Mouse (Mus musculus) urinary bladder, postnatal 36 days (tissue): Measurements from ENCODE around the gene Itm2b.

Experiments
- DNase-seq, 2 experiments: peaks; one replicate each; pipeline ENCODE4 v3.0.0; 2022; ENCODE audit warnings: low spot score in 2 of 2, mixed read lengths in 1 of 2

Itm2b gene

GRCm38 (mm10) chr14:73323965-73324364 is 61.1 kb downstream of the Itm2b start:
- DNase-seq = no peak

GRCm38 (mm10) chr14:73322142-73322541 is 62.9 kb downstream of the Itm2b start:
- no peak for DNase-seq

GRCm38 (mm10) chr14:73316933-73317332 is 68.2 kb downstream of the Itm2b start:
- DNase-seq = no peak

GRCm38 (mm10) chr14:73313864-73314263 is 71.2 kb downstream of the Itm2b start:
- DNase-seq = no peak

- peak; percentile 32 to 53 for DNase-seq
Measured at GRCm38 (mm10) chr14:73313396-73313795, 71.7 kb downstream of the Itm2b start.

GRCm38 (mm10) chr14:73312909-73313308 is 72.2 kb downstream of the Itm2b start:
- no peak for DNase-seq
